Mouse (Mus musculus) liver, embryonic 14.5 days (tissue): ENCODE measurements around the gene Zbtb22. TPM values are rescaled to one million over a fixed set of nuclear protein-coding genes. Genes with fewer than 3 reads are reported as not detected.
A peak's percentile ranks its signal among the peaks of the same experiment; 100 is the strongest.

Experiments used
- ATAC-seq: fragments of 200-750 bp; cut with Nextera tagmentation; 2 replicates; pipeline ENCODE4 v1.8.0; 2017; ENCODE audit warnings: moderate number of reproducible peaks, mild to moderate bottlenecking, moderate library complexity; ENCODE audit not compliant: insufficient read depth
- DNase-seq, 3 experiments: peaks; one replicate each; pipeline ENCODE4 v3.0.0-alpha.2; 2012 to 2013; ENCODE audit warnings: low read depth in 3 of 3, low spot score in 3 of 3
- H3K27ac ChIP-seq: fragments of 300-500 bp; sonication (generic); 2 replicates; pipeline ENCODE4 v1.5.1; 2014; ENCODE audit warnings: moderate library complexity, mild to moderate bottlenecking, control low read depth, inconsistent platforms
- H3K27me3 ChIP-seq: fragments of 300-500 bp; sonication (generic); 2 replicates; pipeline ENCODE4 v1.6.1; 2014; ENCODE audit warnings: mild to moderate bottlenecking, low read length, moderate library complexity; ENCODE audit not compliant: control insufficient read depth, insufficient read depth
- H3K36me3 ChIP-seq: fragments of 300-500 bp; sonication (generic); replicated peaks from 2 replicates; pipeline ENCODE4 v1.6.1; 2014; ENCODE audit warnings: low read depth; ENCODE audit not compliant: control insufficient read depth, insufficient read depth
- H3K4me1 ChIP-seq, 2 experiments: fragments of 200-500 bp in 1 of 2; fragments of 300-500 bp in 1 of 2; sonication (generic) in 1 of 2; replicated peaks; 2 replicates each; pipeline ENCODE4 v1.6.1; 2012 to 2014; ENCODE audit warnings: antibody characterized with exemption in 1 of 2, inconsistent platforms in 1 of 2, low read length in 1 of 2; ENCODE audit not compliant: control insufficient read depth in 2 of 2, insufficient read depth in 2 of 2
- H3K4me2 ChIP-seq: fragments of 300-500 bp; sonication (generic); 2 replicates; pipeline ENCODE4 v1.6.1; 2014; ENCODE audit warnings: low read depth, mild to moderate bottlenecking, control low read depth, moderate library complexity
- H3K4me3 ChIP-seq, 2 experiments: fragments of 200-500 bp in 1 of 2; fragments of 300-500 bp in 1 of 2; sonication (generic) in 1 of 2; 2 replicates each; pipeline ENCODE4 v1.5.1; 2012 to 2014; ENCODE audit warnings: low read depth in 2 of 2, low read length in 2 of 2, mild to moderate bottlenecking in 2 of 2, control low read depth in 1 of 2, inconsistent platforms in 1 of 2, moderate library complexity in 1 of 2; ENCODE audit not compliant: insufficient read depth in 1 of 2
- H3K9ac ChIP-seq: fragments of 300-500 bp; sonication (generic); replicated peaks from 2 replicates; pipeline ENCODE4 v1.6.1; 2014; ENCODE audit warnings: mild to moderate bottlenecking, control low read depth, moderate library complexity
- H3K9me3 ChIP-seq: fragments of 300-500 bp; sonication (generic); 2 replicates; pipeline ENCODE4 v1.6.1; 2016; ENCODE audit warnings: low read length, mixed read lengths; ENCODE audit not compliant: control insufficient read depth
- CTCF ChIP-seq: IDR thresholded peaks from 2 replicates; pipeline ENCODE4 v1.5.1; 2016; ENCODE audit warnings: antibody characterized with exemption, low read depth, control low read depth
- EP300 ChIP-seq: IDR thresholded peaks from 2 replicates; pipeline ENCODE4 v1.6.1; 2016; ENCODE audit warnings: antibody characterized with exemption, low read depth
- whole genome bisulfite sequencing: fragments of 180-500 bp; shearing (Covaris S2); extraction: QIAGEN DNeasy Blood & Tissue Kit; methylation state at CpG from one replicate; pipeline ENCODE4 v1.1.7; 2014; ENCODE audit not compliant: insufficient replicate concordance; 5-methylcytosine and 5-hydroxymethylcytosine counted together
- polyA plus RNA-seq, 2 experiments: library from polyadenylated mRNA; depleted of rRNA in 1 of 2; stranded (reverse) in 1 of 2; unstranded in 1 of 2; fragments of >200 nt; fragmentation: Nextera tagmentation in 1 of 2; extraction: Ambion mirVana in 1 of 2; gene quantifications; 2 replicates each; pipeline versions ENCODE4 v1.2.1 to v1.2.3; 2012 to 2014

Zbtb22 gene
- polyA plus RNA-seq, 2 experiments = 4.8 to 12.1 TPM

GRCm38 (mm10) chr17:33919351-33920281, 3.9 kb downstream of the Zbtb22 start:
- H3K36me3 ChIP-seq = peaks cover 8% of the 10 kb centered on the region
- H3K27ac ChIP-seq = peak overlapping the region; percentile 78
- peak overlapping the region; percentile 88 for H3K4me2 ChIP-seq
- TF ChIP-seq EP300 = no peak
- TF ChIP-seq CTCF = peak; percentile 62
- H3K9ac ChIP-seq = peak overlapping the region; percentile 84
- peaks cover 10 to 21% of the 10 kb centered on the region in 2 experiments for H3K4me1 ChIP-seq
- peak; percentile 59 for ATAC-seq
- H3K27me3 ChIP-seq = no peaks in the 10 kb centered on the region
- DNase-seq = peak; percentile 77 to 89 (median 78)
- peaks cover 5% of the 10 kb centered on the region for H3K9me3 ChIP-seq
- WGBS = under 1% methylated on average over 52 of the region's 52 CpGs
- peak overlapping the region; percentile 77 to 92 for H3K4me3 ChIP-seq

- peaks cover 5% of the 10 kb centered on the region for H3K9me3 ChIP-seq
- peak overlapping the region; percentile 78 for H3K27ac ChIP-seq
- peak; percentile 70 to 81 (median 73) for DNase-seq
- H3K4me2 ChIP-seq = peak overlapping the region; percentile 88
- peaks cover 7 to 16% of the 10 kb centered on the region in 2 experiments for H3K4me1 ChIP-seq
- peak overlapping the region; percentile 84 for H3K9ac ChIP-seq
- under 1% methylated on average over 36 of the region's 36 CpGs for WGBS
- no peak for TF ChIP-seq EP300
- peak; percentile 99 for TF ChIP-seq CTCF
- peak overlapping the region; percentile 77 to 92 for H3K4me3 ChIP-seq
- H3K27me3 ChIP-seq = no peaks in the 10 kb centered on the region
- peaks cover 8% of the 10 kb centered on the region for H3K36me3 ChIP-seq
- ATAC-seq = peak; percentile 26; the same call in 1 of the 2 replicates
These were observed 4.8 kb downstream of the Zbtb22 start for GRCm38 (mm10) chr17:33920282-33921097.

GRCm38 (mm10) chr17:33921361-33921760, 5.7 kb downstream of the Zbtb22 start:
- Histone ChIP-seq H3K4me2 (peak overlapping the region; percentile 88), H3K27ac (no peak overlapping the region), H3K36me3 (peaks cover 8% of the 10 kb centered on the region), H3K27me3 (no peaks in the 10 kb centered on the region), H3K4me1 (peaks cover 7 to 16% of the 10 kb centered on the region in 2 experiments), H3K9me3 (peaks cover 5% of the 10 kb centered on the region), H3K9ac (no peak overlapping the region), H3K4me3 (no peak overlapping the region; a peak in 1 of 4 replicates)
- 67% methylated on average over 7 of the region's 7 CpGs for WGBS
- no peak for DNase-seq
- no peak for TF ChIP-seq CTCF
- TF ChIP-seq EP300 = no peak
- ATAC-seq = no peak

- no peak overlapping the region for H3K9ac ChIP-seq
- TF ChIP-seq EP300 = 0 out of 2 replicates have a peak, but pooled peaks have one; percentile 38
- TF ChIP-seq CTCF = peak; percentile 88
- H3K4me3 ChIP-seq = no peak overlapping the region
- H3K9me3 ChIP-seq = no peaks in the 10 kb centered on the region
- H3K4me2 ChIP-seq = no peak overlapping the region
- 74% methylated on average over 10 of the region's 10 CpGs for WGBS
- H3K27ac ChIP-seq = no peak overlapping the region
- DNase-seq (no peak), ATAC-seq (peak; percentile 32)
- no peaks in the 10 kb centered on the region for H3K27me3 ChIP-seq
- peaks cover 4 to 8% of the 10 kb centered on the region in 2 experiments; a peak in 2 of 4 replicates for H3K4me1 ChIP-seq
- no peaks in the 10 kb centered on the region; the same call in 1 of the 2 replicates for H3K36me3 ChIP-seq
These were observed 9.0 kb downstream of the Zbtb22 start for GRCm38 (mm10) chr17:33924577-33925283.
